Mouse (Mus musculus) hindlimb bud, embryonic 11.5 days (tissue): ENCODE results near the gene Surf2.

Experiments used
- DNase-seq: peaks from one replicate; pipeline ENCODE4 v3.0.0-alpha.2; 2012; ENCODE audit warnings: low read depth, low spot score; ENCODE audit errors: extremely low spot score

Surf2 gene

GRCm38 (mm10) chr2:26913416-26914147 lies 2.6 kb upstream of the Surf2 start:
- no peak for DNase-seq

- DNase-seq: no peak
Measured at GRCm38 (mm10) chr2:26914148-26914941, 1.8 kb upstream of the Surf2 start.

- DNase-seq: no peak
Measured at GRCm38 (mm10) chr2:26916738-26917137, 571 bp downstream of the Surf2 start.

- DNase-seq: no peak
Measured at GRCm38 (mm10) chr2:26919684-26920083, 3.5 kb downstream of the Surf2 start.

- DNase-seq: no peak
Measured at GRCm38 (mm10) chr2:26920190-26920855, 4.2 kb downstream of the Surf2 start.

GRCm38 (mm10) chr2:26921784-26922183 lies 5.6 kb downstream of the Surf2 start:
- no peak for DNase-seq

- no peak for DNase-seq
Measured at GRCm38 (mm10) chr2:26927745-26928476, 11.7 kb downstream of the Surf2 start.

GRCm38 (mm10) chr2:26930390-26930789 lies 14.2 kb downstream of the Surf2 start:
- no peak for DNase-seq

- DNase-seq: no peak
Measured at GRCm38 (mm10) chr2:26932473-26933303, 16.5 kb downstream of the Surf2 start.

GRCm38 (mm10) chr2:26933304-26934055 lies 17.3 kb downstream of the Surf2 start, which contains the start of the genes Surf4 and Stkld1:
Surf4 (minus strand) TSS chr2:26933928.
Stkld1 (plus strand) TSS chr2:26934047.
- DNase-seq: no peak

GRCm38 (mm10) chr2:26935286-26935685 lies 19.1 kb downstream of the Surf2 start:
- no peak for DNase-seq

- DNase-seq: no peak
Measured at GRCm38 (mm10) chr2:26936425-26936824, 20.3 kb downstream of the Surf2 start.

GRCm38 (mm10) chr2:26941539-26941938 lies 25.4 kb downstream of the Surf2 start:
- DNase-seq: no peak

- DNase-seq: no peak
Measured at GRCm38 (mm10) chr2:26943253-26943652, 27.1 kb downstream of the Surf2 start.

- no peak for DNase-seq
Measured at GRCm38 (mm10) chr2:26950411-26950810, 34.2 kb downstream of the Surf2 start.

GRCm38 (mm10) chr2:26951346-26951905 lies 35.3 kb downstream of the Surf2 start:
- no peak for DNase-seq

GRCm38 (mm10) chr2:26952193-26952592 lies 36.0 kb downstream of the Surf2 start:
- no peak for DNase-seq

GRCm38 (mm10) chr2:26952866-26953265 lies 36.7 kb downstream of the Surf2 start:
- DNase-seq: no peak
